Mouse (Mus musculus) brain, embryonic 14.5 days (tissue): ENCODE data around the gene Idh2.

Experiments
- CTCF ChIP-seq: fragments of 200-500 bp; IDR thresholded peaks from 2 replicates; pipeline ENCODE4 v1.5.1; 2012; ENCODE audit warnings: inconsistent platforms, mild to moderate bottlenecking, moderate library complexity, borderline replicate concordance; ENCODE audit not compliant: insufficient read depth, insufficient read length; ENCODE audit errors: extremely low read depth
- POLR2A ChIP-seq: fragments of 200-500 bp; IDR thresholded peaks from 2 replicates; pipeline ENCODE4 v1.6.1; 2012; ENCODE audit warnings: mild to moderate bottlenecking, inconsistent platforms, borderline replicate concordance; ENCODE audit not compliant: poor library complexity, insufficient read depth, insufficient read length, severe bottlenecking; ENCODE audit errors: extremely low read depth

GRCm38 (mm10) chr7:80053147-80053546 is 62.0 kb downstream of the Idh2 start:
- no peak for TF ChIP-seq POLR2A
- no peak for TF ChIP-seq CTCF
